Mouse (Mus musculus) embryonic fibroblast, embryonic 13.5 days (primary cell): Measurements from ENCODE around the gene Olfr458.

ENCODE experiments used
- CTCF ChIP-seq: IDR thresholded peaks from 2 replicates; pipeline ENCODE4 v1.5.1; 2011; ENCODE audit warnings: mild to moderate bottlenecking, control low read depth, low read length, moderate library complexity, borderline replicate concordance; ENCODE audit not compliant: insufficient read depth
- POLR2A ChIP-seq: IDR thresholded peaks from 2 replicates; pipeline ENCODE4 v1.6.1; 2011; ENCODE audit warnings: low read depth, mild to moderate bottlenecking, control low read depth, low read length, moderate library complexity

DNA sequence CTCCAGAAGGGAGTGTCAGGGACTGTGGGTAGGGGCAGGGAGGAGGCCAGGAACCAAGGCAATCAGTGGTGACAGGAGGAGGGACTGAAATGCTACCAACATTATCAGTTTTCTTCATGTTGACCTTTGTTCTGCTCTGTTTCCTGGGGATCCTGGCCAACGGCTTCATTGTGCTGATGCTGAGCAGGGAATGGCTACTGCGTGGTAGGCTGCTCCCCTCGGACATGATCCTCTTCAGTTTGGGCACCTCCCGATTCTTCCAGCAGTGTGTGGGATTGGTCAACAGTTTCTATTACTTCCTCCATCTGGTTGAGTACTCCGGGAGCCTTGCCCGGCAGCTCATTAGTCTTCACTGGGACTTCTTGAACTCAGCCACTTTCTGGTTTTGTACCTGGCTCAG is 30.6 kb downstream of the Olfr458 start, which contains the start of gene Tas2r126:
- TF ChIP-seq POLR2A (no peak), CTCF (no peak)
